Comparison of ENCODE assay signal across 1 mouse cellular context in genomic region chr7:30599933-30600353, GRCm38 (mm10).
TF ChIP-seq lines count a peak whose summit lies in the region.

No protein-coding gene starts in this region.

TF ChIP-seq in ES-E14, 5 proteins besides CTCF, POLR2A, EP300 and RAD21:
- TF ChIP-seq ZC3H11A (IDR thresholded peaks at IDR 0.05; ENCODE audit: borderline replicate concordance, low read depth, low read length) (no peak), CHD2 (IDR thresholded peaks at IDR 0.05; ENCODE audit: low read depth, low read length) (peak; percentile 82; the same call in 1 of the 2 replicates), MAFK (IDR thresholded peaks at IDR 0.05; ENCODE audit: insufficient read depth, low read depth, low read length) (0 out of 2 replicates have a peak, but pooled peaks have one; percentile 29)
